Mouse (Mus musculus): Measurements from ENCODE around the gene 4931429L15Rik.

The 4931429L15Rik gene

DNA sequence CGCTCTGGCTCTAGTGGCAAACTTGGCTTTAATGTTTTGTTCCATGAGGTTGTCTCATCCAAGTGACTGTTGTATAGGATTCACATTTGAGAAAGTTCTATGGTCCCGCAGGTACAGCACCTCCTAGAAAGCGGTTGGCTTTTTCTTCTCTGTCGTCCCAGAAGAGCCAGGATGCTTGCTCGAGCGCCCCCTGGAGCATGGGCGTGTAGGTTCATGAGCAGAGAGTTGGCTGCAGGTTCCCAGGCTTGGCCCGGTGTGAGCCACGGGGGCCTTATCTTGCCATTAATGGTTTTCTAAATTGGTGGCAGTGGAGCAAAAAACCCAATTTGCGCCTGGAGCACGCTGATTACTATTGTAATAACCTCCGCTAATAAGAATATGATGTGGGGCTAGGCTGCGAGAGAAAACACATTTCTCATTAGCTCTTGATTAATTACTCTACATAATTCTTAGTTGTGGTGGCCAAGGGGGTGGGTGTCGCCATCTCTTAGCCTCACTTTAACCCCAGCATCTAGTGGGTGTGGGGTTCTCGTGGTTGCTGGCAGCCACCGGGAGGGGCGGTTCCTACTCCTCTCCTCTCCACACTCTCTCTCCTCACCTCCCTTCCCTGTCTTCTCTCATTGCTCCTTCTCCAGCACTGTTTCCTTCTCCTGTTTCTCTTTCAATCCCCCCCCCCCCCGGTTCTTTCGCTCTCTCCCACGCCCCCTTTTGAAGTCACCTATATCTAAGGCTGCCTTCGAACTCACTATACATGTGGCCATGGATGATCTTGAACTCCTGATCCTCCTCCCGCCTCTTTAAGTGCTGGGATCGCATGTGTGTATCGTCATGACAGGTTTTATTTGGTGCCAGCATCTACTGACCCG lies 8.2 kb upstream of the 4931429L15Rik start:
- peak; percentile 70 for DNase-seq

DNA sequence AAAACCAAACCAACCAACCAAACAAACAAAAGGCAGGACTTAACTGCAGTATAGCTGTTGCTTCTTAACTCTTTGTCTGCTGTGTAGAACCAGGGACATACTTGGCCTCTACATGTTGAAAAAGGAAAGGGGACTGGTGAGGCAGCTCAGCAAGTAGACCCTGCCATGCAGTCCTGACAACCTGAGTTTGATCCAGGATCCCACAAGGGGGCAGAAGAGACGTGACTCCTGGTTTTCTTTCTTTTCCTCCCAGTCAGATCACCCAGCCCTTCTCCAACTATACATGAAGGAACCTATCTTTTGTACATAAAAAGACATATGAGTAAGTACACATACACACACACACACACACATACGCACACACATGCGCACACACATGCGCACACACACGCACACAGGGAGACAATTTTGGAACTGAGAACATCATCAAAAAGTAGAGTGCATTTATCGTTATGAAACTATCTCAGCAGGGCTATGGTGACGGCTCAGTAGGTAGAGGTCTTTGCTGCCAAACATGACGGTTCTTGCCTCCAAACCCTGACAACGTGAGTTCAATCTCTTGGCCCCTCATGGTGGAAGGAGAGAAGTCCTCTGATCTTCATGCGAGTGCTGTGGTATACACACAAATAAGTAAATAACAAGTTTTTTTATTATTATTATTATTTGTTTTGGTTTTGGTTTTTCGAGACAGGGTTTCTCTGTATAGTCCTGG lies 7.1 kb upstream of the 4931429L15Rik start:
- peak; percentile 57 for DNase-seq

DNA sequence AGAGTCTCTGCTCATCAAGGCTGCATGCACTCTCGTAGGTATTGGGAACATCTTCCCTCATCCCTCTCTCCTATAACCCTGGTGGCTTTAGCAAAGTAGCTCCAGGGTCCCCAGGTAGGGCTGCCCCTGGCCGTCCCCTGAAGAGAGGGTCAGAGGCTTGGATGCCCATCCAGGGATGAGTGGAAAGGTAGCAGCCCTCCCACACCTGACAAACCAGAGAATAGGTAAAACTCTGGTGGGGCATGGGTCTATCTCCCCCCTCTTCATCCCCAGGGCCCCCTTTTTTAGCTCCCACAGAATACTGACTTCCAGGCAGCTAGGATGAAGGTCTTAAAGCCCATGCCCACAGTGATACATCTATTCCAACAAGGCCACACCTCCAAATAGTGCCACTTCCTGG lies 675 bp upstream of the 4931429L15Rik start:
- DNase-seq, result peak; percentile 75

DNA sequence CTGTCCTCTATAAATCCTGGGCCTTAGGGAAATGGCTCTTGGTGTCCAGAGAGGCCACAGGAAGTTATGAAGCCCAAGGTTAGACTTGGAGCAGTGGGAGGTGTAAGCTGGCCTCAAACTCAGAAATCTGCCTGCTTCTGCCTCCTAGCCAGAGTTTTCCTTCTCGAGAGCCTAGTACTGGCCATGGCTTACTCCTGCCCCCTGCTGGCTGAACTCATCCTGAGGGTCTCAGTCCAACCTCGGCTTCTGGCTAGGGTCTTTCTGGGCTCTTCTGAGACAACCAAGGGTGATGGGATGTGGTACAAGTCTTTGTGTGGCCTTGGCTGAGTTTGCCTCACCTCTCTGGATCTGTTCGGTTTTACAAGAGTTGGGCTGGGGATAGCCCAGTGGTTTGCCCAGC lies 1.8 kb downstream of the 4931429L15Rik start:
- no peak for DNase-seq

DNA sequence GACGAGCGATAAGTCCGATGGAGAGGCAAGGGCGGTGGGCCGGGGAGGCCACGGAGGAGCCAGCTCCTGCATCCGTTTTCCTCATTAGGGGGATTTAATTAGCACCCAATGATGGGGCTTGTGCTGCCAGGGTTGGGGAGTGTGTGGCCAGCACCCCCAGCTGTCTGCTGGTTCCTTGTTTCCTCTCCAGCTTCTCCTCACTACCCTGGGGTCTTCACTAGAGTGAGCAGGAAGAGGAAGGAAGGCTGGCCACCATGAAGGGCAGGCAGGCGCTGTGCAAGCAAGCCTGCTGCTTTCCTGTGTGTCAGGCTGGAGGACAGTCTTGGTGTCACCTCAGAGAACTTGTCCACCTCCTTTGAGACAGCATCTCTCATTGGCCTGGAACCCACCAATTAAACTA lies 2.9 kb downstream of the 4931429L15Rik start:
- no peak for DNase-seq

DNA sequence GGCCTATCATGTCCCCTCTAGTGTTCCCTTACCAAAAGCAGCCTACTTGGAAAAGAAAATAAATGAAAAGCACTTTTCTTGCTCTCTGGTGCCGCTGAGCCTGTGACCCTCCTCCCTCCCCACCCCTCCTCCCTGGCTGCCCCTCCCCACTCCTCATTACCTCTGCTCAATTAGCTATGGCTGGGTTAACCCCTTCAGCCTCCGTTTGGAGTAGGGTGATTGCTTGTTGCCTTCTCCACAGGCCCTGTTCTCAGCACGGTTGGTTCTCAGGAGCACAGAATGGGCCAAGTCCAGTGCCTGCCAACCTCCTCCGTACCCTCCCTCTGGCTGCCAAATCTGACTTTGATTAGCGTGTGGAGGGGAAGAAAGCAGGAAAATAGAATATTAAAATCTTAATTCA lies 3.4 kb downstream of the 4931429L15Rik start:
- no peak for DNase-seq

DNA sequence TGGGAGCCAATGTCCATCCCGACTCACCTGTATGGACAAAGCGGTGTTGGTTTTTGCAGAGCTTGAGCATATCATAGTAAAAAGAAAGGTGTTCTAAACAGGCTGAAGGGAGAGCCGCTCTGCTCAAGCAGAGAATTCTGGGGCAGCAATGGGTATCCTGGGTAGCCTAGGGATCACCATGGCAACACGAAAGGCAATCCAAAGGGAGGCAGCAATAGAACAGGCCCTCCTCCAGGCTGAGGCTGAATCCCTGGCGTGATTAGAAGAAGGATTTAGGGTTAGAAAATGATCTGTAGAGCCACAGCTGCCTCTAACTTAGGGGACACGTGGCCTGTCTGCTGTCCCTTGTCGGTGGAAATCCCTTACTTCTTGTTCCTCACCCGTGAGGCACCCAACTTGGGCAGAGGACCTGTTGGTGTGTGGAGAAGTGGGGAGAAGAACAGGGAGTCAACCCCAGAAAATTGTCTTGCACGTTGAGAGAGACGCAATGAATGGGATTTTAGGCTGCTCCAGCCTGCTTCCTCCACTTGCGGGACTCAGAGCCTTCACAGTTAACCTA lies 3.9 kb downstream of the 4931429L15Rik start:
- DNase-seq, result no peak

DNA sequence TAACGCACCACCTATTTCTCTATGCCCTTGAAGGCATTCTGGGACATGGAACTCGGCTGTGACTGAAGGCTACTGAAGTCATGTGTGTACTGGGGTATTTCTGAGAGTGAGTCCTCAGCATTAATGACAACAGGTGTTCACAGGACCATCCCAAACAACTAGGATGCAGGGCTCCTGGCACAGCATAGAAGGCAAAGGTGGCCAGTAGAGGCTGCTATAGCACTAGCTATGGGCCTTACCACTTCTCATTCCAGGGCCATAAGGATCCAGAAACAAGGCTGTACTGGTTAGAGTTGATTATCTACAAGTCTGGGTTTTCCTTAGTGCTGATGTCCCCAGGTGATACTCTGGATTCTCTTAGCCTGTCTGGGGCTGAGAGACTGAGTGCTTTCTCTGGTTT lies 4.9 kb downstream of the 4931429L15Rik start:
- no peak for DNase-seq

DNA sequence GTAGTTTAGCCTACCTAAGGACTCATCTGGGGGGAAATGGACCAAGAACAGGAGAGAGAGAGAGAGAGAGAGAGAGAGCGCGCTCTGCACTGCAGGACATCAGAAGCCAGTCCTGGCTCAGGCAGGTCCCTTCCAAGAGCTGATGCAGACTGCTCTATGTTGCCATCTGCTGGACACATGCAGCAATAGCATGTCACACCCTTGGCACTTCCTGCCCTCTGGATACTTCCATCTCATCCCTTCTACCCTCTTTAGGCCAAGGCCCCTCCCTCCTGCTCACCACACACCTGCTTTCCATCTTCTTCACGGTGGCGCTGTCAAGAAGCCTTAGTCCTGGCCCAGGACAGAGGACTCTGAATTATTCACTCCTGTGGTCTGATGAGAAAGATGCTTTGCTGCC lies 5.3 kb downstream of the 4931429L15Rik start:
- peak; percentile 90 for DNase-seq

DNA sequence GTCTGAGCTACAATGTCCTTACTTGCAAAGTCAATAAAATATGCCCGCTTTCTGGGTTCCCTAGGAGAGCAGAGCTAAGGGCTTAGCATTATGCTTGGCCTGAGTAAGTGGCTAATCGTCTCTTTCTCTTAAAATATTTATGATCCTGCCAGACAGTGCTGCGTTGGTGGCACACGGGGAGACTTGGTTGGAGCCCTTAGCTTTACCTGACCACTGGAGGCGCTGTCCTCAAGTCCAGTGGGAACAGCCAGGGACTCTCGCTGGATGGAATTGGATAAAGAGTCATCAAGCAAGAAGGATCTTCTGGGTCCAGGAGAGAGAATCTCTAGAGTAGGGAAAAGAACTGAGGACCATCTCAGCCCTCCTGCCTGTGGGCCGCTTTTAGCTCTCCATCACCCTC lies 10.7 kb downstream of the 4931429L15Rik start:
- no peak for DNase-seq

DNA sequence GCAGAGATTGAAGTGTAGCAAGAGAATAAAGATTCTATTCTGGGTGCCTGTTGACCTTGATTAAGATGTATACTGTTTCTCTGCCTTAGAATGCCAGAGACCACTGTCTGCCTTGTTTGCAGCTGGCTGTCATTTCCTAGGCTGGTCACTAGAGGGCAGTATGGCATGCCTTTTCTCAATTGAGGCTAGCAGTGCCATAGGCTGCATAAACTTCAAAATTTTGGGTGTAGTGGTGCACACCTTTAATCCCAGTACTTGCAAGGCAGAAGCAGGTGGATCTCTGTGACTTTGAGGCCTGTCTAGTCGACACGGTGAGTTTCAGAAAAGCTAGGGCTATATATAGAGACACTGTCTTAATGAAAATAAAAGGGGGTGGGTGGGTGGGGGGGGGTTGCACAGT lies 17.6 kb downstream of the 4931429L15Rik start:
- peak; percentile 87 for DNase-seq

DNA sequence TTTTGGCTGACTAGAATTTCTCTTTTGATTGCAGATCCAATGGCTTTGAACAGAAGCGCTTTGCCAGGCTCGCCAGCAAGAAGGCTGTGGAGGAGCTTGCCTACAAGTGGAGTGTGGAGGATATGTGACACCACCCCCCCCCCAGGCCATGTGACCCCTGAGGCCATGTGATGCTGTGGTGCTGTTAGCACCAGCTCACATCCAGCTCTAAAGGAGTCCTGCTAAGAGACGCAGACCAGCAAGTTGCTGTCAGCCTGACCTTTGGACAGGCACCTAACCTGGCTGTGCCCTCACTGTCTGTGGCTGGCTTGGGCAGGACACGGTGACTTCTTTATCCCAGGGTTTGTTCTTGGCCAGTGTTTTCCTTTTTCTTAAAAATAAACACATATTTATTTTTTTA lies 21.4 kb downstream of the 4931429L15Rik start:
- no peak for DNase-seq

DNA sequence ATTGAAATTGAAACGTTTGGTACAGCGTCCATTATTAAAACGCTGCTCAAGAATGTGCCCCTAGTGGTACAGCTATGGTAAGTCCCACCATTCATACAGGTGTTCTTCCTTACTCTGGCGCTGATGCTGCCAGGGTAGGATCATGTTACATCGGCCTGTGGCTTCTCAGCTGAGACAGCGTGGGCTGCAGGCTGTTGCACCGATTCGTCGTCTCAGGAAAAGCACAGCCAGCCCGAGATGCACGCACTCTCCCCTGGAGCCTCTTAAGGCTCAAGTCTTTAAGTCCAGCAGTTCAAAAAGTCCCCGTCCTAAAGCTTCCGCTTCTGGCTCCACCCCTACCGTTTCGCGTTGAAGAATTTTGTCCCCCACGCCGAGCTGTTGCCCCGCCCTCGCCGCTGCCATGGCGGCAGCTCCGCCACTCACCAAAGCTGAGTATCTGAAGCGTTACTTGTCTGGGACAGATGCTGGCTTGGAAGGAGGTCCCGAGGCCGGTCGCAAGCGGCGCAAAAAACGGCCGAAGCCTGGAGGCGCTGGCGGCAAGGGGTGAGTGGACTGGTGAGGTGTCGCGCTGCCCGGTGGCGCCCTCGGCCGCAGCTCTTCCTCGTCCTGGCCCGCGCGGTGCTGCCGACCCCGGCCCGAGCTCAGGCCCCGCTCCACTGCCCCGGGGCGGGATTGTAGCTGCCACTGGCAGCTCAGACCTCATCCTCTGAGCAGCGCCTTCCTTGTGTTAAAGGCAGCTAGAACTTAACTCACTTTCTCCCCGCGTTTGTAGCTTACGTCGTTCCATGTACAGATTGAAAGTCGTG lies 37.0 kb downstream of the 4931429L15Rik start, which contains the start of gene Bud13:
Gene Bud13 (plus strand): TSS at position 378 of the 806 bp plus-strand sequence.
- peak; percentile 99 for DNase-seq

DNA sequence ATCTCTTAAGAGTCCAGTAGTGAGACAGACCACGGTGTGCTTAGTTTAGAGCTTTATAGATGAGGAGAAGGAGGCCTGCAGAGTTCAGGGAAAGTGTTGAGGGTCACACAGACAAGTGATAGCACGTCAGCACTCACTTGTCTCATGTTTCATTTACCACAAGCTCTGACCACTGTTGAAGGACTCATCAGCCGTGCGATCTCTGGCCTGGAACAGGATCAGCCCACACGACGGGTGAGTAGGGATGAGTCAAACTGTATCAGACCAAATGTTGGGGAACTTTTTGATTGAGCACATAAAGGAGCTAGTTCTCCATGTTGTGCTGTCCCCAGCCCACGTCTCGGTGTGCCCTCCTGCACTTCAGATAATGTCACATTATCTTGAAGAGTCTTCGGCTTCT lies 45.3 kb downstream of the 4931429L15Rik start:
- no peak for DNase-seq

DNA sequence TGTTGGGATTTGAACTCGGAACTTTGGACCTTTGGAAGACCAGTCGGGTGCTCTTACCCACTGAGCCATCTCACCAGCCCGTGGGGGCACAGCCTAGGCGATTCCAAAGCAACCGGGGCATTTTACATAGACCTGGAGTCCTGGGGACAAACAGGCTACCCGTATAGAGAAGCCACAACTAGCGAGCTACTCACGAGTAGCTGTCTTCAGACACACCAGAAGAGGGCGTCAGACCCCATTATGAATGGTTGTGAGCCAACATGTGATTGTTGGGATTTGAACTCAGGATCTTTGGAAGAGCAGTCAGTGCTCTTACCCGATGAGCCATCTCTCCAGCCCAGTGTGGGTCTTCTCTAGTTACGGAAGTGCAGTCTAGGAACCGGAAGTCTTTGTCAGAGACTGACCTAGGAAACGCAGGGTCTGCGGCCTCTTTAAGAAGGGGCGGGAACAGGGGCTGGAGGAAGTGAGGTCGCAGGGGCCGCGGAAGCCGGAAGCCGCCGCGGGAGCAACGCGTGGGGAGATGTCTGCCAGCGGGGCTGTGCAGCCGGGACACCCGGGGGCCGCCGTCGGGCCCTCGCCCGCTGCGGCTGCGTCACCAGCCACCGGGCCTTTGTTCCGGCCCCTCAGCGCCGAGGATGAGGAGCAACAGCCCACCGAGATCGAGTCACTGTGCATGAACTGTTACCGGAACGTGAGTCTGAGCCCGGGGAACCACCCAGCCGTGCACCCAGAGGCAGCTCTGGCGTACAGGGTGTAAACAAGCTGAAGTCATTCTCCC lies 46.9 kb downstream of the 4931429L15Rik start, which contains the start of gene Zpr1:
Gene Zpr1 (plus strand): TSS at position 388 of the 778 bp plus-strand sequence.
- peak; percentile 99 for DNase-seq

DNA sequence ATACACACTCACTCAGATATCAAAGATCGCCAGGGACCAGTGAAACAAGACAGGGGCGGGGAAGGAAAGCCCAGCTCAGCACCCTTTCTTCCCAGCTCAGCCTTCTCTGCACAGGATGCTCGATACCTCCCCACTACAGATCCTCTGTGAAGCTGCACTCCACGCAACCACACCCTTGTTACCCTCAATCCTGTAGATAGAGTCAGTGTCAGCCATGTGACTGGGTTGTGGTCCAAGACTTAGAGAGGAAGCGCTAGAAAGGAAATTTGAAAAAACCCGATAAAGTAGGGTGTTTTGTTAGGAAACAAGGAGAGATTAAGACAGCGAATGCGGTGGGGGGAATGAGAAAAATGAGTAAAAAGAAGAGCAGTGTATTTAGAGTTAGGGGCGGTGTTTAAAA lies 47.7 kb downstream of the 4931429L15Rik start:
- DNase-seq, result no peak

DNA sequence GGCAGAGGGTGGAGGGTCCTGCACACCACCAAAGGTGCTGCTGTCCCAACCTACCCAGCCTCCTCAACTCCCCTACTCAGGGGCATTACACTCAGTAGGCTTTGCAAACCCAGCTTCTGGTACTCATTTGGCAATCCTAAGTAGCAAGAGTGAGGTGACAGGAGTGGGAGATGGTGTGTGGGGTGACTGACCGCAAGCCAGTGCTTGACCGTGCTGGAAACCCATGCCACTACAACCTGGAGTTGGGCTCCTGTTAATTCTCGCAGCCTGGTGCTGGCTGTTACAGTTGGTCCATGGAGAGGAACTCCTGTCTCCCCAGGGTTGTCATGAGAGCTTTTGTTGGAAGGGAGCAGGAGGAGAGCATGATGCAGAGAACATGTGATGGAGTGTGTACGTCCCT lies 49.0 kb downstream of the 4931429L15Rik start:
- no peak for DNase-seq

DNA sequence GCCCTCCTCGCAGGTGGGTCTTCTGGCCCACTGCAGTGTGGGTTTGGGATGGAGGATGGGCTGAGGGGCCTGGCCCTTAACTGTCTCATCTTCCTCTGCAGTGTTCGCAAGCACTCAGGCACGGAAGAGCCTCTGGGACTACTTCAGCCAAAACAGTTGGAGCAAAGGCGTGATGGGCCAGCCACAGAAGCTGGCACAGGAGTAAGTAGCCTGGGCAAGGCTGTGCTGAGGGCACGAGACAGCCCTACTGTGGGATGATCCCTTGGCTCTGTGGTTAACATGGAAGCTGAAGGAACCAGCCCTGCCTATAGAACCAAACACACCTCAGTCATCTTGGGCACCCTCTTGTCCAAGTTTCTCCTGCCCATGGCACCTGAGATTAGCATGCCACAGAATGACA lies 50.7 kb downstream of the 4931429L15Rik start:
- no peak for DNase-seq

DNA sequence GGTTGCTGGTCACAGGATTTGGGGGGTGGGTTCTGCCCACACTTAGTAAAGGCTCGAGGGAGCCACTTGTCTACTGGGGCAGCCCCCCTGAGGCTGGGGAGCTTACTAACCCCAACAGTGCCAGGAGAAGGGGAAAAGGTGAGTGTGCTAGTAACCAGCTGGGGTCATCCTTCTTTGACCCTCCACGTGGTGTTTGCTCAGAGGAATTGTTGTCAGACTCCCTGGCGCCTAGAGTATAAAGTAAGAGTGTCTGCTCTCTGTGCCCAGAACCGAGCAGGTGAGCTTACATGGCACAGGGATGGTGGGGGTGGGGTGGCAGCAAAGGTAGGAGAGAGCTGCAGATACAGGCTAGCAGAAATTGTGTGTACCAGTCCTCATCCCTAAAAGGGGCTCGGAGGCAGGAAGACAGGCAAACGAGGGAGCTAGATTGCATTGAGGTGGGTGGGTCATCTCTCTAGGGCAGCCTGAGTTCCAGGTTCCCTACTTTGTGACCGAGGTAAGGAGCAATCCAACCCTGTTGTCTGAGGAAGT lies 51.4 kb downstream of the 4931429L15Rik start, which contains the start of gene Apoa5:
Gene Apoa5 (plus strand): TSS at position 291 of the 531 bp plus-strand sequence.
- no peak for DNase-seq

DNA sequence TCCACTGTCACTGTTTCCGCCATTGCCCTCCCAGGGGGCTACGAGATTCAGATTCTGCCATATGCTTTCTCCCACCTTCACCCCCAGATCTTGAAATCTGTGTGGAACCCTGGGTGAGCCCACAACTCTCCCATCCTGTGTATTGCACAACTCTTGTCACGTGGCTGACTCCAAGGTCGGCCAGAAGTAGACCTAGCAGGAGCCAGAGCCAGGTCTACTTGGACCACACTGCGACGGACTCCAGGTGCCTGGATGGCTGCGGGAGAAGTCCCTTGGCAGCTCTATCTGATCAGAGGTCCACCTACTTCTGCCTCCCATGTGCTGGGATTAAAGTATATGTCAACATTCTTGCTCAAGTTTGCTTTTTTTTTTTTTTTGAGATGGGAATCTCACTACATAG lies 58.7 kb downstream of the 4931429L15Rik start:
- no peak for DNase-seq

DNA sequence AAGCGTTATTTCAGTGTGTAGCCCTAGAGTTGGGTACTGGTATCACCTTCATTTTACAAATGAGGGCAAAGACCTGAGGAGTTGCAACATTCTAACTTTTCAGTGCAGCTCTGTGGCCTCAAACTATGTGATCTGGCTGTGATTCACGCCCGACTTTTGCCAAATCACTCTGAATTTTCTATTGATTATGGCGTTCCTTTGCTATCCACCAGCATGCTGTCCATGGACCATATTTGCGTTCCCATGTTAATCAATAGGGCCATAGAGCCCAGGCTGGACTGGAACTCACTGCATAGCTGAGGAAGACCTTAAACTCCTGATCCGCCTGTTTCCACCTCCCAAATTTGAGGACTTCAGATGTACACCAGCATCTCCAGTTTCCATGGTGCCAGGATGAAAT lies 60.7 kb downstream of the 4931429L15Rik start:
- DNase-seq, result no peak

DNA sequence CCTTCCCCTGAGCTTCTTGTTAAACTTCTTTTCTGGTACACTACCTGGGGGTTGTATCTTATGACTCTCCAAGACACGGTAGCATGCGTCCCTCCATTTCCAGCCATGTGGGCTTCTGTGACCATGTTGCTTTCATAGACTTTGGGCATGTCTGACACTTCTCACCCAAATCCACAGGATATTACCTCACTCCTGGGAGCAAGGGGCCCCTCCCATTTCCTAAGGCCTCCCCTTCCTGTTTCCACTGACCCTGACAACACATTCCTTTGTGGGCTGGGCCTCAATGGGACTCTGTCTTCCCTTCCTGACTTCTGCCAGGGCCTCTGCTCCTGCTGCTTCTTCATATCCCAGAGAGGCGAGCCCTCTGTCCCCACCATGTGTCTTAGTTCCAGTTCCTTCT lies 62.2 kb downstream of the 4931429L15Rik start:
- DNase-seq, result peak; percentile 96

Data from heart, adult 11 months (tissue).